ENCODE assay signal across 9 mouse cellular contexts in genomic region chr9:63965579-63965981, GRCm38 (mm10). TPM values are rescaled to one million over a fixed set of nuclear protein-coding genes. Genes with fewer than 3 reads are reported as not detected.
A peak's percentile ranks its signal among the peaks of the same experiment; 100 is the strongest.
DNase-seq lines count a peak whose midpoint lies in the region; ATAC-seq and TF ChIP-seq lines count a peak whose summit lies in the region.
"Had no signal": no experiment of that assay in that cellular context is flagged by ENCODE, and none has a peak within 500 bp of the region (broad histone marks: within the 10 kb centered on the region; RNA-seq: fewer than 3 reads in every experiment).

No protein-coding gene starts in this region.

- H3K9me3 ChIP-seq in intestine, embryonic 15.5 days: no peaks in the 10 kb centered on the region
- H3K9me3 ChIP-seq in intestine, postnatal 0 days (ENCODE audit: control insufficient read depth): no peaks in the 10 kb centered on the region
- no peaks in the 10 kb centered on the region for H3K9me3 ChIP-seq in embryonic facial prominence, embryonic 12.5 days
- H3K9me3 ChIP-seq in neural tube, embryonic 13.5 days: no peaks in the 10 kb centered on the region

- H3K4me3 ChIP-seq in intestine, embryonic 15.5 days (replicated peaks): no peak overlapping the region
- H3K4me3 ChIP-seq in intestine, postnatal 0 days (ENCODE audit: low read depth, low read length): no peak overlapping the region
- no peak overlapping the region for H3K4me3 ChIP-seq in embryonic facial prominence, embryonic 12.5 days
- H3K4me3 ChIP-seq in kidney, adult 2 months (ENCODE audit: insufficient read depth, low read depth, low read length): no peak overlapping the region
- no peak overlapping the region for H3K4me3 ChIP-seq in neural tube, embryonic 13.5 days

- H3K4me2 ChIP-seq in intestine, embryonic 15.5 days (replicated peaks): no peak overlapping the region
- no peak overlapping the region for H3K4me2 ChIP-seq in intestine, postnatal 0 days (replicated peaks; ENCODE audit: low read depth)
- no peak overlapping the region for H3K4me2 ChIP-seq in embryonic facial prominence, embryonic 12.5 days (replicated peaks)
- H3K4me2 ChIP-seq in neural tube, embryonic 13.5 days: no peak overlapping the region

- ATAC-seq in intestine, embryonic 15.5 days: no peak
- no peak for ATAC-seq in intestine, postnatal 0 days
- no peak for ATAC-seq in embryonic facial prominence, embryonic 12.5 days (ENCODE audit: insufficient number of reproducible peaks, insufficient read depth, low FRiP score, low TSS enrichment)
- ATAC-seq in neural tube, embryonic 13.5 days (ENCODE audit: low read depth): peak; percentile 76
- no peak for ATAC-seq in erythroid progenitor cell, adult 5-6 weeks (replicated peaks; ENCODE audit: low FRiP score, poor library complexity, severe bottlenecking)

- H3K27me3 ChIP-seq in intestine, embryonic 15.5 days (replicated peaks): no peaks in the 10 kb centered on the region
- no peaks in the 10 kb centered on the region for H3K27me3 ChIP-seq in intestine, postnatal 0 days (replicated peaks; ENCODE audit: control insufficient read depth, insufficient read depth, low read length)
- no peaks in the 10 kb centered on the region for H3K27me3 ChIP-seq in embryonic facial prominence, embryonic 12.5 days
- H3K27me3 ChIP-seq in kidney, adult 2 months (replicated peaks; ENCODE audit: control insufficient read depth, insufficient read depth, low read length): no peaks in the 10 kb centered on the region
- no peaks in the 10 kb centered on the region for H3K27me3 ChIP-seq in neural tube, embryonic 13.5 days

- no peak; the same call in 1 of the 2 replicates for TF ChIP-seq CTCF in intestine, postnatal 0 days (IDR thresholded peaks at IDR 0.05; ENCODE audit: low read depth)
- no peak for TF ChIP-seq CTCF in kidney, adult 2 months (conservative IDR thresholded peaks at IDR 0.05; ENCODE audit: insufficient read depth, insufficient read length, low read depth, low read length)

- TF ChIP-seq POLR2A in kidney, adult 2 months (IDR thresholded peaks at IDR 0.05; ENCODE audit: low read depth, low read length): no peak

- peak overlapping the region; percentile 48 for H3K27ac ChIP-seq in intestine, embryonic 15.5 days
- no peak overlapping the region for H3K27ac ChIP-seq in intestine, postnatal 0 days (ENCODE audit: low read depth, low read length)
- H3K27ac ChIP-seq in embryonic facial prominence, embryonic 12.5 days: peak overlapping the region; percentile 36; the same call in 1 of the 2 replicates
- H3K27ac ChIP-seq in kidney, adult 2 months (ENCODE audit: insufficient read depth, low read depth, low read length): peak overlapping the region; percentile 54
- peak overlapping the region; percentile 56 for H3K27ac ChIP-seq in neural tube, embryonic 13.5 days (replicated peaks)

- peak; percentile 83 for DNase-seq in kidney, adult 2 months
- no peak for DNase-seq in frontal cortex, postnatal 25 days (ENCODE audit: low spot score in 2 of 2)
- no peak for DNase-seq in cerebellum, adult 11 months
- DNase-seq: spleen, adult 18-20 months had no signal

- H3K36me3 ChIP-seq in intestine, embryonic 15.5 days: no peaks in the 10 kb centered on the region
- H3K36me3 ChIP-seq in intestine, postnatal 0 days (ENCODE audit: control insufficient read depth, insufficient read depth): no peaks in the 10 kb centered on the region
- H3K36me3 ChIP-seq in embryonic facial prominence, embryonic 12.5 days: no peaks in the 10 kb centered on the region
- H3K36me3 ChIP-seq in kidney, adult 2 months (ENCODE audit: control insufficient read depth, insufficient read depth, low read length): no peaks in the 10 kb centered on the region
- H3K36me3 ChIP-seq in neural tube, embryonic 13.5 days: no peaks in the 10 kb centered on the region

- peaks cover 85% of the 10 kb centered on the region for H3K4me1 ChIP-seq in intestine, embryonic 15.5 days (replicated peaks)
- H3K4me1 ChIP-seq in intestine, postnatal 0 days (replicated peaks; ENCODE audit: control insufficient read depth, insufficient read depth, low read length): 0 out of 2 replicates have a peak, but pooled peaks cover 13% of the 10 kb centered on the region
- peaks cover 83% of the 10 kb centered on the region for H3K4me1 ChIP-seq in embryonic facial prominence, embryonic 12.5 days
- peaks cover 49% of the 10 kb centered on the region for H3K4me1 ChIP-seq in kidney, adult 2 months (ENCODE audit: control insufficient read depth, insufficient read depth, low read length)
- peaks cover 88% of the 10 kb centered on the region for H3K4me1 ChIP-seq in neural tube, embryonic 13.5 days (replicated peaks)

- H3K9ac ChIP-seq in intestine, embryonic 15.5 days: no peak overlapping the region
- no peak overlapping the region for H3K9ac ChIP-seq in intestine, postnatal 0 days (ENCODE audit: low read depth, low read length)
- H3K9ac ChIP-seq in embryonic facial prominence, embryonic 12.5 days: no peak overlapping the region
- H3K9ac ChIP-seq in neural tube, embryonic 13.5 days: no peak overlapping the region

- 10% methylated on average over 4 of the region's 4 CpGs for WGBS in intestine, embryonic 15.5 days
- WGBS in intestine, postnatal 0 days: 4% methylated on average over 4 of the region's 4 CpGs
- 23% methylated on average over 4 of the region's 4 CpGs for WGBS in embryonic facial prominence, embryonic 12.5 days
- WGBS in kidney, adult 2 months: 15% methylated on average over 4 of the region's 4 CpGs
- WGBS in neural tube, embryonic 13.5 days: under 1% methylated on average over 4 of the region's 4 CpGs

RNA-seq across cellular contexts. Expression of gene Smad6, which starts 56.3 kb away (rescaled TPM):
- 11.9 and 13.0 TPM in 2 replicates for polyA plus RNA-seq in intestine, embryonic 15.5 days (2015; fragmentation: Nextera tagmentation; extraction: Ambion mirVana)
- 5.4 and 6.1 TPM in 2 replicates for polyA plus RNA-seq in intestine, postnatal 0 days (2015; fragmentation: Nextera tagmentation; extraction: Ambion mirVana)
- 25.4 and 26.0 TPM in 2 replicates for polyA plus RNA-seq in embryonic facial prominence, embryonic 12.5 days (2016; fragmentation: Nextera tagmentation; extraction: Ambion mirVana)
- polyA plus RNA-seq in kidney, adult 2 months (2012; rRNA removed): 15.9 and 22.8 TPM in 2 replicates
- 3.8 and 4.1 TPM in 2 replicates for polyA plus RNA-seq in neural tube, embryonic 13.5 days (2015; fragmentation: Nextera tagmentation; extraction: Ambion mirVana)
- not detected in 2 replicates for total RNA-seq in erythroid progenitor cell, adult 5-6 weeks (2015; ENCODE audit: low replicate concordance)
- total RNA-seq in erythroid progenitor cell, adult 5-6 weeks (2017; ENCODE audit: low replicate concordance): 0.39 TPM in 1 of 2 replicates, not detected in the other
